Mouse (Mus musculus): ENCODE data around the gene Mical3. TPM values are rescaled to one million over a fixed set of nuclear protein-coding genes. Genes with fewer than 3 reads are reported as not detected.
"Not testable (repeated sequence)": the region's sequence is repeated elsewhere in the genome, so short reads cannot be mapped to it uniquely, and the experiment has no call there.

Gene Mical3
- polyA plus RNA-seq, 1 experiment from 2014 or later: 20.0 TPM

DNA sequence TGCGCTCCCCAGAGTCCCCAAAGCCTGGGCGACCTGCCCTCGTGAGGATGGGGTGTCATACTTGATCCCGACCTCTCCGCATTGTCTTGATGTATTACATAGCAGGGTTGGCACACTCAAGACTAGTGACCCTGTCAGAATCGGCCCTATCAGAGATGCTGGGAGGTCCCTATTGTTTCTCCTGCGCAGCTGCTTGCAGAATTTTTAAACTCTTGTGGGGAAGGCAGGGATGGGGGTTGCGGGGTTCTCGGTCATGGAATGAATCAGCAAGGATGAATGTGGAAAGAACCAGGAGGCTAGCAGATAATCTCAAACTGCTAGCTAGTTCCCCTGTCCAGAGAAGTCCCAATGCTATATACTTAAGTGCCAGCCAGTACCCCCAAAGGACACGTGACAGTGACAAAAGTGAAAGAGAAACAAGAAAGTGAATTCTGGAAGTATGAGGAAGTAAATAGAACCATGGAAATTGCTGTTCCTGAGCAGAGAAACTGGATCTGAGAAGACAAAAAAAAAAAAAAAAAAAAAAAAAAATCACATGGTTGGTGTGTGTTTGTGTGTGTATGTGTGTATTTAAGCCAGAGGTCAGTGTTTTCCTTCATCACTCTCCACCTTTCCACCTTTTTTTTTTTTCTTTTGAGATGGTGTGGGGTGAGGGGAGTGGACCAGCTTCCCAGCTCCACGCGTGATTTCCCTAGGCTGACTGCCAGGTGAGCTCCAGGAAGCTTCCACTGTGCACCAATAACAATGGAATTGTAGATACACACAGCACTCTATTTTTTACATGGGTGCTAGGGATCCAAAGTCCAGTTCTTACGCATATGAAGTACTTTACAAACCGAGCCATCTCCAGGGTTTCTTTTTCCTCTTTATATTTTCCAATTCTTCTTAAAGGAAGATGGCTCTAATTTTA is 213.6 kb downstream of the Mical3 start:
- H3K4me3 ChIP-seq (ENCODE audit: low read length): peak overlapping the region; percentile 67
- not testable (repeated sequence) for H3K27me3 ChIP-seq (ENCODE audit: control insufficient read depth, insufficient read depth, low read length); ATAC-seq (ENCODE audit: low FRiP score, low TSS enrichment); H3K4me1 ChIP-seq (ENCODE audit: control insufficient read depth, insufficient read depth, low read length); H3K27ac ChIP-seq (ENCODE audit: low read depth, low read length); H3K36me3 ChIP-seq (ENCODE audit: control insufficient read depth, insufficient read depth, low read length); H3K9me3 ChIP-seq (ENCODE audit: control insufficient read depth, low read length)
- peak overlapping the region; percentile 97 for H3K4me2 ChIP-seq (replicated peaks; ENCODE audit: low read depth, low read length)
- H3K9ac ChIP-seq (ENCODE audit: low read depth, low read length): peak overlapping the region; percentile 69; the same call in 1 of the 2 replicates
- WGBS: 22% methylated on average over 10 of the region's 14 CpGs

DNA sequence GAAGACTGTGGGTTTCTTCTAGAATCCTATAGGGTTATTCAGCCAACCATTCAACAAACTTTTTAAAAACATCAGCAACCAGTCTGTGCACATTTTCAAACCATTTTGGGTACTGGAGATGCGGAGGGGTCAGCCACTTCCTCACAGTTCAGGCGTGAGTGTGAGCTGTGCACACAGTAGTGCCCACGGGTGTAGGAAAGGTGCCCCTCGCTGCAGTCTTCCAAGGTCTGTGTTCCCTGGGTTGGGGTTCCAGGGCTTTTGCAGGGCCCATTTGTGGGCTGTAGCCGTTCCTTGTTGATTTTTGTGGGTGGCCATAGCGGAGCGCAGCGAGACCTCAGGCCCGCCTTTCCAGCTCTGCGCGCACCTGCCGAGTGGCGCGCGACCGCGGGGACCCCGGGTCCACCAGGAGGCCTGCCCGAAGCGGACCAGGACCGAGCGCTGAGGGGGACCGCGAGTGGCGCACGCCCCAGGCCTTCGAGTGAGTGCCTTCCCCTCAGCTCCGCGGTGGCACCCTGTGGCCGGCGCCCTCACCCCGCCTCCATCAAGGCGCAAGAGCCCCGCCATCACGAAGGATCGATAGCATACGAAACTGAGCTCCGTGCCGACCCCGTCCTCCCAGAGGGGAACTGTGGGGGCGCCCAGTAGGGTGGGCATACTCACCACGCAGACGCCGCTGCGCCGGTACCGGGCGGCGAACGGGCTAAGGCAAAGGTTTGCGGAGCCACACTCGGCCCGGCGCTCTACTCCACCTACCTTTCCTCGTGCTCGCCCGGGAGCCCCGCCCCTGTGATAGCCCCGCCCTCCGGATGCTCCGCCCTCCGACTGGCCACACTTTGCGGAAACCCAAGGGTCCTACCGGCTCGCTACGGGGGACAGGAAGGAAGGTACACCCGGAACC is 214.5 kb downstream of the Mical3 start, which contains the start of gene Bid:
Gene Bid, minus strand, starts transcription at position 780 of the 898 bp plus-strand sequence.
- no peaks in the 10 kb centered on the region for H3K9me3 ChIP-seq (ENCODE audit: control insufficient read depth, low read length)
- peak; percentile 91 for ATAC-seq (ENCODE audit: low FRiP score, low TSS enrichment)

DNA sequence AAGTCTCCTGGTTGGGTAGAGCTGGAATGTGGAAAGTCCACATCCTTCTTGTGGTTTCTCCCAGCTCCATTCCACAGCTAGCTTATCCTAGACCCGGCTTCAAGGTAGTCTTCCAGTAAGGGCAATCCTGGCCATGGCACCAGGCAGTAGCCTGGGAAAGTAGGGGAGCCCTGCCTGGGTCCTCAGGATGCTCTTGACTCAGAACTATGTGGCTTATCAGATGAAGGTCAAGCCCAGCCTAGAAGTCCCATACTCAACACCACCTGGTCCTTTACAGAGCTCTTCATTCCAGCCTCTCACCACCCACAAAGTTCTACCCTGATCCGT is 215.2 kb downstream of the Mical3 start:
- no peak overlapping the region for H3K4me2 ChIP-seq (replicated peaks; ENCODE audit: low read depth, low read length)
- no peak overlapping the region for H3K27ac ChIP-seq (ENCODE audit: low read depth, low read length)
- H3K27me3 ChIP-seq (ENCODE audit: control insufficient read depth, insufficient read depth, low read length): no peaks in the 10 kb centered on the region
- no peaks in the 10 kb centered on the region for H3K36me3 ChIP-seq (ENCODE audit: control insufficient read depth, insufficient read depth, low read length)
- H3K4me3 ChIP-seq (ENCODE audit: low read length): 0 out of 2 replicates have a peak overlapping the region, but pooled peaks have one; percentile 67
- no peaks in the 10 kb centered on the region; the same call in 1 of the 2 replicates for H3K4me1 ChIP-seq (ENCODE audit: control insufficient read depth, insufficient read depth, low read length)
- no peaks in the 10 kb centered on the region for H3K9me3 ChIP-seq (ENCODE audit: control insufficient read depth, low read length)
- no peak overlapping the region for H3K9ac ChIP-seq (ENCODE audit: low read depth, low read length)
- no peak; the same call in 1 of the 2 replicates for ATAC-seq (ENCODE audit: low FRiP score, low TSS enrichment)
- 32% methylated on average over 2 of the region's 2 CpGs for WGBS

More for the DNA sequence above, 214.5 kb downstream of the Mical3 start, which contains the start of gene Bid:
- Histone ChIP-seq H3K9ac (ENCODE audit: low read depth, low read length) (peak within 1 kb of the TSS; percentile 69), H3K4me1 (ENCODE audit: control insufficient read depth, insufficient read depth, low read length) (no peaks in the 10 kb centered on the region; the same call in 1 of the 2 replicates), H3K4me2 (replicated peaks; ENCODE audit: low read depth, low read length) (peak within 1 kb of the TSS; percentile 97), H3K36me3 (ENCODE audit: control insufficient read depth, insufficient read depth, low read length) (no peaks in the 10 kb centered on the region), H3K27me3 (ENCODE audit: control insufficient read depth, insufficient read depth, low read length) (no peaks in the 10 kb centered on the region), H3K27ac (ENCODE audit: low read depth, low read length) (no peak within 1 kb of the TSS), H3K4me3 (ENCODE audit: low read length) (peak within 1 kb of the TSS; percentile 67)
- 1% methylated on average over 65 of the region's 67 CpGs for WGBS

DNA sequence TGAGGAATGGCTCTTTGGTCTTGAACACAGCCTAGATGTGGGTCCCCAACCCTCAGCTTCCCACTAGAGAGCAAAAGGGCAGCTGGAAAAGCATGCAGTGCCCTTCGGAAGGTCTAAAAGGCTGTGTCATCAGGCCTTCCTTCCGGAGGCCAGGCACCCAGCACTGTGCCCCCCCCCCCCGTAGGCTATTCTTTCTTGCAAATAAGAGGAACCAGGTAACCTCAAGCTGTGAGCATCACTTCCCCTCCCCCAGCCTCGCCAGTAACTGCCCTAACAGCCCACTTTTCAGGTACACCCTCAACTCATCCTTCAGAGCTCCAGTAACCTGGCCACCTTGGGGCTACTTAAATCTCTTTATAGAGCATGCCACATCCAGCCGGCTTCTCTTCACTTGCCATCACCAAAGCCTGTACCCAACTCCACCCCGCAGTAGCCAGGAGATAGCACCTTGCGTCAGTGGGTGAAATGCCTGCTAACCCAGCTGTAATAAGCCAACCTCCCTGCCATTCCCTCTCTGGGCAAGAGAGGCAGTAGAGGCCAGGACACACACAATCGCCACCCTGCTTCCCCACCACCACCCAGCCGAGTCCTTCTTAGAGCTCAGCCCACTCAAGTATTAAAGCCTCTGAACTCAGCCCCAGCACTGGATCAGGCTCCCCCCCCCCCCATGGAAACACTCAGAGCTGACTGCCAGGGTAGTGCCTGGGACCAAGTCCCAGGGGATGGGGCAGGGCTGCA is 215.7 kb downstream of the Mical3 start:
- peak; percentile 29; the same call in 1 of the 2 replicates for ATAC-seq (ENCODE audit: low FRiP score, low TSS enrichment)
- no peaks in the 10 kb centered on the region; the same call in 1 of the 2 replicates for H3K4me1 ChIP-seq (ENCODE audit: control insufficient read depth, insufficient read depth, low read length)
- no peaks in the 10 kb centered on the region for H3K27me3 ChIP-seq (ENCODE audit: control insufficient read depth, insufficient read depth, low read length)
- H3K36me3 ChIP-seq (ENCODE audit: control insufficient read depth, insufficient read depth, low read length): no peaks in the 10 kb centered on the region
- 47% methylated on average over 9 of the region's 9 CpGs for WGBS
- H3K4me2 ChIP-seq (replicated peaks; ENCODE audit: low read depth, low read length): no peak overlapping the region
- no peak overlapping the region for H3K27ac ChIP-seq (ENCODE audit: low read depth, low read length)
- H3K9ac ChIP-seq (ENCODE audit: low read depth, low read length): no peak overlapping the region
- no peaks in the 10 kb centered on the region for H3K9me3 ChIP-seq (ENCODE audit: control insufficient read depth, low read length)
- H3K4me3 ChIP-seq (ENCODE audit: low read length): no peak overlapping the region

DNA sequence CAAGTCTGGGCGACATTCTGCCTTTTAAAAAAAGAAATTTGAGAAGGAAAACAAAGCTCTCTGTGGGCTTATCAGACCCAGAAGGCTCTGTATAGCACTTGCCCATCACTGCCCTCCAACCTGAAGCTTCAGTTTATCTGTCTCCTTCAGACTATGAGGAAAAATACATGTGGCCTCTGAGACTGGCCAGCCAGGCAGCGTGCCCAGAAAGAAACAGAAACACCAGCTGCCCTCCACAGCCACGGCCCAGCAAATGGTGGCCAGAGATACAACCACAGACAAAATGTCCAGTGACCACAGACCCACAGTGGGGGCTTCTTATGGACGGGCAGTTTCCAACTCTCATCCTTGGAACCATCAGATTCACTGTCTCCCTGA is 216.3 kb downstream of the Mical3 start:
- H3K4me1 ChIP-seq (ENCODE audit: control insufficient read depth, insufficient read depth, low read length): no peaks in the 10 kb centered on the region; the same call in 1 of the 2 replicates
- H3K4me2 ChIP-seq (replicated peaks; ENCODE audit: low read depth, low read length): no peak overlapping the region
- H3K27me3 ChIP-seq (ENCODE audit: control insufficient read depth, insufficient read depth, low read length): no peaks in the 10 kb centered on the region
- 86% methylated on average over 4 of the region's 4 CpGs for WGBS
- H3K27ac ChIP-seq (ENCODE audit: low read depth, low read length): no peak overlapping the region
- no peaks in the 10 kb centered on the region for H3K9me3 ChIP-seq (ENCODE audit: control insufficient read depth, low read length)
- no peak overlapping the region for H3K4me3 ChIP-seq (ENCODE audit: low read length)
- no peak overlapping the region for H3K9ac ChIP-seq (ENCODE audit: low read depth, low read length)
- H3K36me3 ChIP-seq (ENCODE audit: control insufficient read depth, insufficient read depth, low read length): no peaks in the 10 kb centered on the region
- ATAC-seq (ENCODE audit: low FRiP score, low TSS enrichment): no peak

DNA sequence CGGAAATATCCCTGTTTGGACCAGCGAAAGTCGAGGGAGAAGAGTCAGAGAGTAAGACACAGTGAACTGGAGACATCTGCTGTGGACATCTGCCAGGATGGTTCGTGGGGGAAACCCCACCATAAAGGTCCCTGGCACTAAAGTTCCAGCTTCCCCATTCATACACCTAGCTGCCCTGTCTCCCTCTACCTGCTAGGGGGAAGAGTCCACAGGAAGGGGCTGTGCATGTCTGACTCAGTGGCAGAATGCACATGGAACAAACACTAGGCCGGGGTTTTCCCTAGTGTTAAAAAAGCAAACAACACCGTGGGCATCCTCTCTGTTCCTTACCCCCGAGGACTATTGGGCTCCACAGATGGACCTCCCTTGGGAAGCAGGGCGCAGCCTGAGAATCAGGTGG is 217.0 kb downstream of the Mical3 start:
- Histone ChIP-seq H3K27me3 (ENCODE audit: control insufficient read depth, insufficient read depth, low read length) (no peaks in the 10 kb centered on the region), H3K36me3 (ENCODE audit: control insufficient read depth, insufficient read depth, low read length) (no peaks in the 10 kb centered on the region), H3K9me3 (ENCODE audit: control insufficient read depth, low read length) (no peaks in the 10 kb centered on the region), H3K4me3 (ENCODE audit: low read length) (no peak overlapping the region), H3K4me1 (ENCODE audit: control insufficient read depth, insufficient read depth, low read length) (no peaks in the 10 kb centered on the region; the same call in 1 of the 2 replicates), H3K9ac (ENCODE audit: low read depth, low read length) (no peak overlapping the region), H3K4me2 (replicated peaks; ENCODE audit: low read depth, low read length) (no peak overlapping the region), H3K27ac (ENCODE audit: low read depth, low read length) (no peak overlapping the region)
- WGBS: 80% methylated on average over 8 of the region's 8 CpGs
- ATAC-seq (ENCODE audit: low FRiP score, low TSS enrichment): no peak

DNA sequence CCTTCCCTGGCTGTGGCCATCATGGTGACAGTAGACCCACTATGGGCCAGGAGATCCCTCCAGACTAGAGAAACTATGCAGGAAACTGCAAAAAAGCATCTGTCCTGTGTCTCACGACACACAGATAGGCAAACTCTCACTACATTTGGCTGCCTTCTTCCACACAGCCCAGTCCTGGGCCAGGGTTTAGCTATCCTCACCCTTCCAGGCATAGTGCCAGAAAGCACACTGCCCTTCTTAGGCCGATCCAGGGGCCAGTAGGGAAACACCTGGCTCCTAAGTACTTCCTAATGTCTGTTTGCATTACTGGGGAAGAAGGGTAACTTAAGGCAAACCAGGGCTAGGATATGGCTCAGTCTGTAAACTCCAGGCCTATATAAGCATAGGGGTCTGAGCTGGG is 217.9 kb downstream of the Mical3 start:
- Histone ChIP-seq H3K4me3 (ENCODE audit: low read length) (no peak overlapping the region), H3K4me1 (ENCODE audit: control insufficient read depth, insufficient read depth, low read length) (no peaks in the 10 kb centered on the region; the same call in 1 of the 2 replicates), H3K9ac (ENCODE audit: low read depth, low read length) (no peak overlapping the region), H3K36me3 (ENCODE audit: control insufficient read depth, insufficient read depth, low read length) (no peaks in the 10 kb centered on the region), H3K4me2 (replicated peaks; ENCODE audit: low read depth, low read length) (no peak overlapping the region), H3K27ac (ENCODE audit: low read depth, low read length) (no peak overlapping the region), H3K9me3 (ENCODE audit: control insufficient read depth, low read length) (no peaks in the 10 kb centered on the region), H3K27me3 (ENCODE audit: control insufficient read depth, insufficient read depth, low read length) (no peaks in the 10 kb centered on the region)
- 59% methylated on average over 2 of the region's 2 CpGs for WGBS
- no peak for ATAC-seq (ENCODE audit: low FRiP score, low TSS enrichment)

DNA sequence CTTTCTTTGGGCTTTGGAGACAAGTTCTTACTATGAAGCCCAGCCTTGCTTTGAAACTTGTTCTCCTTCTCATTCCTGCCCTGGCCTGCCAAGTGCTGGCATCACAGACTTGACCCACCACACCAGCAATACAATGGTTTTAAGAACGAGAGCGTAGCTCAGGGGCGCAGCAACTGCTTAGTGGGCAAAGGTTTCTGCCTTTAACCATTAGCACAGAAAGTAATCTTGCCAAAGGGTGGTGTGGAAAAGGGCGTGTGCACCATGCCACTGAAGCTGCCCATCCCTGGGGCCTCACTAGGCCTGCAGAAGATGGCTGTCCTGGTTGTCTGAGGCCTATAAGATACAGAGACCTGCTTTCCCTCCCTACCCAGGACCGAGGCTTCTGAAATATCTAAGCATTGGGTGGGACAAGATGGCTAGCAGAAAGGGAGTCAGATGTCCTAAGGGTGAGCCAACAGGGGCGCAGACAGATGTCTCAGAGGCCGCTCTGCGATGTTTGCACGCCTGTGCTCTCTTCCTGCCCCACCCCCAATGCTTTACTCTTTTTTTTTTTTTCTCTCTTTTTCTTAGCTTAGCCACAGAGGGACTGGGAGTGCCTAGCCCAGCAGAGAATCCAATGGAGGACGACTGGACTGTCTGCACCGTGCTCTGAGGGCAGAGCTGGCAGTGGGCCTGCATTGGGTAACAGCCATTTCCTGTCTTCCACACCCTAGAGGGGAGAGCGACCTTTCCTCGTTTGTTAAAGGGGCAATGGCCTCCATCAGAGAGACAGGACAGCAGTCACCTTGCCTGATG is 219.4 kb downstream of the Mical3 start:
- H3K4me3 ChIP-seq (ENCODE audit: low read length): no peak overlapping the region
- H3K4me2 ChIP-seq (replicated peaks; ENCODE audit: low read depth, low read length): no peak overlapping the region
- 72% methylated on average over 13 of the region's 13 CpGs for WGBS
- ATAC-seq (ENCODE audit: low FRiP score, low TSS enrichment): no peak
- no peaks in the 10 kb centered on the region for H3K27me3 ChIP-seq (ENCODE audit: control insufficient read depth, insufficient read depth, low read length)
- H3K9ac ChIP-seq (ENCODE audit: low read depth, low read length): no peak overlapping the region
- H3K27ac ChIP-seq (ENCODE audit: low read depth, low read length): no peak overlapping the region
- no peaks in the 10 kb centered on the region for H3K36me3 ChIP-seq (ENCODE audit: control insufficient read depth, insufficient read depth, low read length)
- no peaks in the 10 kb centered on the region; the same call in 1 of the 2 replicates for H3K4me1 ChIP-seq (ENCODE audit: control insufficient read depth, insufficient read depth, low read length)
- H3K9me3 ChIP-seq (ENCODE audit: control insufficient read depth, low read length): no peaks in the 10 kb centered on the region
